Mouse (Mus musculus): ENCODE data around the gene Cchcr1. TPM values are rescaled to one million over a fixed set of nuclear protein-coding genes. Genes with fewer than 3 reads are reported as not detected.

Gene Cchcr1
- total RNA-seq, 2 experiments from 2014 or later, result 3.3 to 4.0 TPM

GRCm38 (mm10) chr17:35554321-35554720 is 37.4 kb downstream of the Cchcr1 start:
- no peak for ATAC-seq (ENCODE audit: poor library complexity, severe bottlenecking)

GRCm38 (mm10) chr17:35554761-35555397 is 38.0 kb downstream of the Cchcr1 start:
- ATAC-seq (ENCODE audit: poor library complexity, severe bottlenecking), result no peak

GRCm38 (mm10) chr17:35556186-35556765 is 39.4 kb downstream of the Cchcr1 start:
- no peak for ATAC-seq (ENCODE audit: poor library complexity, severe bottlenecking)

- ATAC-seq (ENCODE audit: poor library complexity, severe bottlenecking), result 0 out of 2 replicates have a peak, but pooled peaks have one; percentile 52
Measured at GRCm38 (mm10) chr17:35556812-35557211, 39.9 kb downstream of the Cchcr1 start.

- ATAC-seq (ENCODE audit: poor library complexity, severe bottlenecking), result no peak
Measured at GRCm38 (mm10) chr17:35557351-35557750, 40.5 kb downstream of the Cchcr1 start.

GRCm38 (mm10) chr17:35558216-35558615 is 41.3 kb downstream of the Cchcr1 start:
- ATAC-seq (ENCODE audit: poor library complexity, severe bottlenecking), result no peak

- no peak for ATAC-seq (ENCODE audit: poor library complexity, severe bottlenecking)
Measured at GRCm38 (mm10) chr17:35567150-35567549, 50.2 kb downstream of the Cchcr1 start, which contains the start of gene 2300002M23Rik. TSS of gene 2300002M23Rik (plus strand) at chr17:35567450.

- ATAC-seq (ENCODE audit: poor library complexity, severe bottlenecking), result no peak
Measured at GRCm38 (mm10) chr17:35567767-35568166, 50.9 kb downstream of the Cchcr1 start.

GRCm38 (mm10) chr17:35569091-35569944 is 52.4 kb downstream of the Cchcr1 start:
- ATAC-seq (ENCODE audit: poor library complexity, severe bottlenecking), result no peak

- no peak for ATAC-seq (ENCODE audit: poor library complexity, severe bottlenecking)
Measured at GRCm38 (mm10) chr17:35570836-35571235, 53.9 kb downstream of the Cchcr1 start.

GRCm38 (mm10) chr17:35571477-35571876 is 54.6 kb downstream of the Cchcr1 start:
- no peak for ATAC-seq (ENCODE audit: poor library complexity, severe bottlenecking)

- peak; percentile 99 for ATAC-seq (ENCODE audit: poor library complexity, severe bottlenecking)
Measured at GRCm38 (mm10) chr17:35578211-35578610, 61.3 kb downstream of the Cchcr1 start.

Other genes with a start within 250 kb of the Cchcr1 start
- not detected in 2 replicates for gene H2-Q1, start 196.7 kb upstream of the Cchcr1 start, total RNA-seq (2015)
- gene H2-Q1, start 196.7 kb upstream of the Cchcr1 start, total RNA-seq (2017), result not detected in 2 replicates
- gene H2-Q2, start 174.9 kb upstream of the Cchcr1 start, total RNA-seq (2015), result not detected in 2 replicates
- gene H2-Q2, start 174.9 kb upstream of the Cchcr1 start, total RNA-seq (2017), result not detected in 2 replicates
- gene H2-Q4, start 137.5 kb upstream of the Cchcr1 start, total RNA-seq (2015), result 10.3 and 12.4 TPM in 2 replicates
- 22.4 and 23.3 TPM in 2 replicates for gene H2-Q4, start 137.5 kb upstream of the Cchcr1 start, total RNA-seq (2017)
- gene H2-Q6, start 92.2 kb upstream of the Cchcr1 start, total RNA-seq (2015), result 10.2 and 12.1 TPM in 2 replicates
- gene H2-Q6, start 92.2 kb upstream of the Cchcr1 start, total RNA-seq (2017), result 12.8 and 13.5 TPM in 2 replicates
- gene H2-Q7, start 77.9 kb upstream of the Cchcr1 start, total RNA-seq (2015), result 20.3 and 23.0 TPM in 2 replicates
- 13.7 and 24.7 TPM in 2 replicates for gene H2-Q7, start 77.9 kb upstream of the Cchcr1 start, total RNA-seq (2017)
- 8.3 and 11.8 TPM in 2 replicates for gene H2-Q10, start 47.0 kb upstream of the Cchcr1 start, total RNA-seq (2015)
- 7.9 and 11.1 TPM in 2 replicates for gene H2-Q10, start 47.0 kb upstream of the Cchcr1 start, total RNA-seq (2017)
- 0.29 TPM in 1 of 2 replicates, not detected in the other for gene Pou5f1, start 11.1 kb upstream of the Cchcr1 start, total RNA-seq (2015)
- gene Pou5f1, start 11.1 kb upstream of the Cchcr1 start, total RNA-seq (2017), result not detected in 2 replicates
- gene Tcf19, start 276 bp upstream of the Cchcr1 start, total RNA-seq (2015), result 64.7 and 72.2 TPM in 2 replicates
- gene Tcf19, start 276 bp upstream of the Cchcr1 start, total RNA-seq (2017), result 26.2 and 29.6 TPM in 2 replicates
- not detected in 2 replicates for gene Psors1c2, start 16.1 kb downstream of the Cchcr1 start, total RNA-seq (2015)
- gene Psors1c2, start 16.1 kb downstream of the Cchcr1 start, total RNA-seq (2017), result not detected in 2 replicates
- gene Cdsn, start 35.0 kb downstream of the Cchcr1 start, total RNA-seq (2015), result not detected in 2 replicates
- gene Cdsn, start 35.0 kb downstream of the Cchcr1 start, total RNA-seq (2017), result not detected in 2 replicates
- not detected in 2 replicates for gene 2300002M23Rik, start 50.4 kb downstream of the Cchcr1 start, total RNA-seq (2015)
- gene 2300002M23Rik, start 50.4 kb downstream of the Cchcr1 start, total RNA-seq (2017), result not detected in 2 replicates
- not detected in 2 replicates for gene Sfta2, start 84.4 kb downstream of the Cchcr1 start, total RNA-seq (2015)
- not detected in 2 replicates for gene Sfta2, start 84.4 kb downstream of the Cchcr1 start, total RNA-seq (2017)
- gene Gm9573, start 109.5 kb downstream of the Cchcr1 start, total RNA-seq (2015), result not detected in 2 replicates
- gene Gm9573, start 109.5 kb downstream of the Cchcr1 start, total RNA-seq (2017), result not detected in 2 replicates
- not detected in 2 replicates for gene Mucl3, start 126.6 kb downstream of the Cchcr1 start, total RNA-seq (2015)
- not detected in 2 replicates for gene Mucl3, start 126.6 kb downstream of the Cchcr1 start, total RNA-seq (2017)
- 2.1 and 5.3 TPM in 2 replicates for gene Vars2, start 150.5 kb downstream of the Cchcr1 start, total RNA-seq (2015)
- gene Vars2, start 150.5 kb downstream of the Cchcr1 start, total RNA-seq (2017), result 3.3 and 16.9 TPM in 2 replicates
- 13.4 and 15.1 TPM in 2 replicates for gene Gtf2h4, start 156.6 kb downstream of the Cchcr1 start, total RNA-seq (2015)
- gene Gtf2h4, start 156.6 kb downstream of the Cchcr1 start, total RNA-seq (2017), result 10.6 and 14.9 TPM in 2 replicates
- 0.91 and 1.0 TPM in 2 replicates for gene Ddr1, start 187.5 kb downstream of the Cchcr1 start, total RNA-seq (2015)
- 0.49 and 1.0 TPM in 2 replicates for gene Ddr1, start 187.5 kb downstream of the Cchcr1 start, total RNA-seq (2017)